Comparison of ENCODE assay signal across 19 mouse cellular contexts in genomic region chr13:13703476-13703875, GRCm38 (mm10).
A peak's percentile ranks its signal among the peaks of the same experiment; 100 is the strongest.
DNase-seq lines count a peak whose midpoint lies in the region; ATAC-seq lines count a peak whose summit lies in the region.
"Had no signal": no experiment of that assay in that cellular context is flagged by ENCODE, and none has a peak within 500 bp of the region (broad histone marks: within the 10 kb centered on the region; RNA-seq: fewer than 3 reads in every experiment).

No protein-coding gene starts in this region.

- no peak overlapping the region for H3K9ac ChIP-seq in forebrain, embryonic 16.5 days (replicated peaks; ENCODE audit: low read depth, low read length)
- H3K9ac ChIP-seq: limb, embryonic 12.5 days; liver, embryonic 12.5 days; midbrain, embryonic 15.5 days had no signal

- intact Hi-C loops in left cerebral cortex, postnatal 36 days (cut with DNase I) = no loop called here
- intact Hi-C loops in left cerebral cortex, postnatal 25 days (cut with DNase I) = loop anchor here (1.0 to 5.0 kb wide), 2 partner anchors 130 to 156 kb away; no protein-coding TSS in a partner anchor

- DNase-seq in frontal cortex, postnatal 25 days (ENCODE audit: low spot score in 2 of 2) = no peak
- DNase-seq in left cerebral cortex, adult 9 months (ENCODE audit: low spot score in 2 of 2) = peak; percentile 28 to 71
- no peak for DNase-seq in left cerebral cortex, postnatal 36 days (ENCODE audit: low spot score in 2 of 2)
- peak; percentile 41 to 91 for DNase-seq in left cerebral cortex, postnatal 25 days (ENCODE audit: low spot score in 2 of 2)
- no peak for DNase-seq in gastrocnemius, adult 8-10 months (ENCODE audit: low spot score in 2 of 2)
- DNase-seq: adrenal gland, postnatal 36 days; cerebellum, adult 8-10 months; kidney, adult 11 months; lung, adult 2 months; spleen, adult 18-20 months; thymus, adult 18-20 months had no signal

- peak; percentile 98 for ATAC-seq in frontal cortex, adult (ENCODE audit: low TSS enrichment)
- peak; percentile 81 for ATAC-seq in forebrain, embryonic 16.5 days
- ATAC-seq: liver, embryonic 12.5 days; midbrain, embryonic 15.5 days had no signal

- no peaks in the 10 kb centered on the region; the same call in 1 of the 2 replicates for H3K36me3 ChIP-seq in forebrain, embryonic 16.5 days (ENCODE audit: control insufficient read depth, insufficient read depth)

- H3K27me3 ChIP-seq in forebrain, embryonic 16.5 days (replicated peaks; ENCODE audit: control insufficient read depth, insufficient read depth, low read length) = no peaks in the 10 kb centered on the region
- H3K27me3 ChIP-seq: CH12.LX; limb, embryonic 12.5 days; liver, embryonic 12.5 days; midbrain, embryonic 15.5 days had no signal

- no peak overlapping the region for H3K4me2 ChIP-seq in forebrain, embryonic 16.5 days (ENCODE audit: low read length)
- H3K4me2 ChIP-seq: limb, embryonic 12.5 days; liver, embryonic 12.5 days; midbrain, embryonic 15.5 days had no signal

- H3K9me3 ChIP-seq in forebrain, embryonic 16.5 days (ENCODE audit: control insufficient read depth, low read length) = no peaks in the 10 kb centered on the region
- H3K9me3 ChIP-seq: heart, embryonic 10.5 days; limb, embryonic 12.5 days; liver, embryonic 12.5 days; midbrain, embryonic 15.5 days had no signal

- WGBS in forebrain, embryonic 16.5 days = 62% methylated on average over 5 of the region's 5 CpGs

- no peak overlapping the region for H3K4me3 ChIP-seq in forebrain, embryonic 16.5 days (replicated peaks; ENCODE audit: low read length)
- H3K4me3 ChIP-seq: heart, embryonic 10.5 days; limb, embryonic 12.5 days; liver, embryonic 12.5 days; midbrain, embryonic 15.5 days; myocyte had no signal

- H3K27ac ChIP-seq in forebrain, embryonic 16.5 days (ENCODE audit: low read length) = no peak overlapping the region
- H3K27ac ChIP-seq: heart, embryonic 10.5 days; limb, embryonic 12.5 days; liver, embryonic 12.5 days; midbrain, embryonic 15.5 days had no signal

- no peaks in the 10 kb centered on the region for H3K4me1 ChIP-seq in forebrain, embryonic 16.5 days (replicated peaks; ENCODE audit: control insufficient read depth, insufficient read depth, low read length)
- H3K4me1 ChIP-seq: heart, embryonic 10.5 days; limb, embryonic 12.5 days; liver, embryonic 12.5 days; midbrain, embryonic 15.5 days had no signal

Comparison
In these comparisons a context has a peak if more than half of its experiments do, and no peak if none do; other contexts are left out.
1. DNase-seq: peak in left cerebral cortex, adult 9 months (2 of 2) and left cerebral cortex, postnatal 25 days (2 of 2); none in frontal cortex, postnatal 25 days (0 of 2), left cerebral cortex, postnatal 36 days (0 of 2) and gastrocnemius, adult 8-10 months (0 of 2).